Mouse (Mus musculus) heart, postnatal 0 days (tissue): ENCODE measurements around the gene Gpr27.

Experiments
- CTCF ChIP-seq: IDR thresholded peaks from 2 replicates; pipeline ENCODE4 v1.5.1; 2016; ENCODE audit warnings: antibody characterized with exemption, control low read depth, low read depth
- EP300 ChIP-seq: IDR thresholded peaks from 2 replicates; pipeline ENCODE4 v1.6.1; 2016; ENCODE audit warnings: antibody characterized with exemption, low read depth

DNA sequence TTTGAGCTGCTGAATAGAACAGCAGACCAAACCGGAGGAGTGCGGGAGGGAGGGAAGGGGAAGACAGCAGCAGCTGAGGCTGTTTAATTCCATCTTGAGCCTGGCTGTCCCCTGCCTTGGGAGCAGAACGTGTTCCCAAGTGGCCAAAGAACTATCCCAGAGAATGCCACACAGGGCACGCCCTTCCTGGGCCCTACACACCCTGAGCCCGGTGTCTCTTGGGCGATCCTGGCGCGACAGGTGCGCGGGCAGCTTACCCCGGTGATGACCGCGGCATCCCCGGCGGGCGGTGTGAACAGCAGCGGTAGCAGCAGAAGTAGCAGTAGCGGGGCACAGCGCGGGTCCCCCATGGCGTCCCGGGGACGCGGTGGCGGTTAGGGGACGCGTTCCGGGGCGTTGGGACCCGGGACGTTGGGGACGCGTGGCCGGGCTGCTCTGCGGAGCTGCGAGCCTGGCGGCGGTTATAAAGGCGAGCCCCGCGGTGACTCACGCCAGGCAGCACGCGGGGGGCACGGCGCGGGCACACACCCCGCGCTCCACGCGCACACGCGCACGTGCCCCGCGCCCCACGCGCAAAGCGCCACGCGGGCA is 33.6 kb downstream of the Gpr27 start, which contains the start of gene Prok2:
- TF ChIP-seq EP300 (no peak), CTCF (no peak)
